Mouse (Mus musculus) forebrain, embryonic 14.5 days (tissue): ENCODE measurements at regions not wholly inside any gene's neighbourhood (a gene's known extent, or its start where the extent isn't known, plus 50 kb on each side); places are given as distances from the start of the nearest gene placed in this dataset.
A peak's percentile ranks its signal among the peaks of the same experiment; 100 is the strongest.

Source experiments
- ATAC-seq: fragments of 200-750 bp; cut with Nextera tagmentation; 2 replicates; pipeline ENCODE4 v1.8.0; 2017; ENCODE audit warnings: mild to moderate bottlenecking, moderate library complexity
- DNase-seq: peaks from one replicate; pipeline ENCODE4 v3.0.0-alpha.2; 2015; ENCODE audit warnings: low spot score
- H3K27ac ChIP-seq: fragments of 300-500 bp; sonication (generic); 2 replicates; pipeline ENCODE4 v1.5.1; 2014; ENCODE audit warnings: low read depth, mild to moderate bottlenecking, control low read depth, low read length, moderate library complexity
- H3K27me3 ChIP-seq: fragments of 300-500 bp; sonication (generic); replicated peaks from 2 replicates; pipeline ENCODE4 v1.6.1; 2014; ENCODE audit warnings: low read length, control low read depth, mixed read lengths; ENCODE audit not compliant: control insufficient read depth, insufficient read depth
- H3K36me3 ChIP-seq: fragments of 300-500 bp; sonication (generic); 2 replicates; pipeline ENCODE4 v1.6.1; 2014; ENCODE audit warnings: low read length, control low read depth; ENCODE audit not compliant: control insufficient read depth, insufficient read depth
- H3K4me1 ChIP-seq: fragments of 300-500 bp; sonication (generic); 2 replicates; pipeline ENCODE4 v1.6.1; 2014; ENCODE audit warnings: antibody characterized with exemption, low read length, control low read depth; ENCODE audit not compliant: control insufficient read depth, insufficient read depth
- H3K4me2 ChIP-seq: fragments of 300-500 bp; sonication (generic); 2 replicates; pipeline ENCODE4 v1.6.1; 2014; ENCODE audit warnings: mild to moderate bottlenecking, control low read depth, low read length
- H3K4me3 ChIP-seq: fragments of 300-500 bp; sonication (generic); 2 replicates; pipeline ENCODE4 v1.5.1; 2014; ENCODE audit warnings: low read depth, low read length, control low read depth
- H3K9ac ChIP-seq: fragments of 300-500 bp; sonication (generic); 2 replicates; pipeline ENCODE4 v1.6.1; 2014; ENCODE audit warnings: mild to moderate bottlenecking, low read length, control low read depth, moderate library complexity
- H3K9me3 ChIP-seq: fragments of 300-500 bp; sonication (generic); replicated peaks from 2 replicates; pipeline ENCODE4 v1.6.1; 2016; ENCODE audit warnings: low read length, control low read depth, mixed read lengths; ENCODE audit not compliant: control insufficient read depth
- WGBS: fragments of 180-500 bp; shearing (Covaris S2); extraction: QIAGEN DNeasy Blood & Tissue Kit; methylation state at CpG from one replicate; pipeline ENCODE4 v1.1.7; 2014; 5-methylcytosine and 5-hydroxymethylcytosine counted together

DNA sequence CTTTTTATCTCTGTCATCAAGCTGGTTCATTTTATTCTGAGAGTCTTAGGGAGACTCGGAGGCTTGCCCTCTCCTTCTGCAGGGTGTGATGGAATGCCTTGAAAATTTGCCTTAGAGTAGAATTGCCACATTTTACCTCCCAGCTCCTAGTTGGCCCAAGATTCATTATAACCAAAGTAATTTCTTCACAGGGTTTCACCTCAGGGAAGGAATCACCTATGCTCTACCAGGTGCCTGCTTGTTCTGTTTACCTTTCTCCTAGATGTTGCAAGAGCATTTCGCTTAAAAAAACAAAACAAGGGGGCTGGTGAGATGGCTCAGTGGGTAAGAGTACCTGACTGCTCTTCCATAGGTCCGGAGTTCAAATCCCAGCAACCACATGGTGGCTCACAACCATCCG, 134.8 kb downstream of the Plk2 start:
- no peaks in the 10 kb centered on the region for H3K27me3 ChIP-seq
- no peaks in the 10 kb centered on the region for H3K4me1 ChIP-seq
- no peak overlapping the region for H3K4me3 ChIP-seq
- H3K27ac ChIP-seq, result no peak overlapping the region
- WGBS, result 90% methylated on average over 4 of the region's 4 CpGs
- H3K9ac ChIP-seq, result no peak overlapping the region
- ATAC-seq (no peak), DNase-seq (no peak)
- no peaks in the 10 kb centered on the region for H3K9me3 ChIP-seq
- no peak overlapping the region for H3K4me2 ChIP-seq
- no peaks in the 10 kb centered on the region for H3K36me3 ChIP-seq

- no peaks in the 10 kb centered on the region for H3K9me3 ChIP-seq
- H3K4me2 ChIP-seq, result no peak overlapping the region
- H3K4me3 ChIP-seq, result no peak overlapping the region
- ATAC-seq (no peak), DNase-seq (no peak)
- no peaks in the 10 kb centered on the region for H3K4me1 ChIP-seq
- H3K36me3 ChIP-seq, result no peaks in the 10 kb centered on the region
- no peak overlapping the region for H3K27ac ChIP-seq
- H3K27me3 ChIP-seq, result no peaks in the 10 kb centered on the region
- no peak overlapping the region for H3K9ac ChIP-seq
- WGBS, result 36% methylated on average over 7 of the region's 7 CpGs
Observed at GRCm38 (mm10) chr13:110534320-110534764, 139.5 kb downstream of the Plk2 start.

GRCm38 (mm10) chr13:110535785-110536184, 140.9 kb downstream of the Plk2 start:
- Histone ChIP-seq H3K27ac (no peak overlapping the region), H3K9ac (no peak overlapping the region), H3K27me3 (no peaks in the 10 kb centered on the region), H3K4me3 (no peak overlapping the region), H3K36me3 (no peaks in the 10 kb centered on the region), H3K4me1 (no peaks in the 10 kb centered on the region), H3K4me2 (no peak overlapping the region), H3K9me3 (no peaks in the 10 kb centered on the region)
- ATAC-seq (no peak), DNase-seq (no peak)
- WGBS, result 83% methylated on average over 2 of the region's 2 CpGs

DNA sequence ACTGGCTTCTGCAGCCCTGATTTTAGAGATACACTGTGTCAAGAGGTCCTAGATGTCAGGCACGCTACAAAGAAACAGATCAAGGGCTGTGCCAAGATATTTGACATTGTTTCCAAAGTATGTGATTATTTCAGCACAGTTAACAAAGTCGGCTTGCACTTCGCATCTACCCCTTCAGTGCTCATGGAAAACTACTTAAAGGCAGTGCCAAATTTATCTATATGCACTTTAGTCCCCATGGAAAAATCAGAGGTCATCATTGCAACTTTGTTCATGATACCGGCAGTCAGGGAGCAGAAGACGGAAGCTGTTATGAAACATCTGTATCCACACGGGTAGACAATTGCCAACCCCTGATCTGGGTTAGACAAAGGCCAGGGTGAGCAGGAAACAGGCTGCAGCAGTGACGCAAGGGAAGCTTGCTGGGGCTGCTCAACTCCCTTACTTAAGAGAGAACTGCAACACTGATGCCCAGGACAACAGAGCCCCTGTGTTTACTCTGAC, 143.2 kb downstream of the Plk2 start:
- no peak overlapping the region for H3K9ac ChIP-seq
- no peaks in the 10 kb centered on the region for H3K36me3 ChIP-seq
- no peaks in the 10 kb centered on the region for H3K27me3 ChIP-seq
- DNase-seq (no peak), ATAC-seq (no peak)
- no peaks in the 10 kb centered on the region for H3K4me1 ChIP-seq
- no peaks in the 10 kb centered on the region for H3K9me3 ChIP-seq
- no peak overlapping the region for H3K4me2 ChIP-seq
- H3K27ac ChIP-seq, result no peak overlapping the region
- 66% methylated on average over 7 of the region's 7 CpGs for WGBS
- no peak overlapping the region for H3K4me3 ChIP-seq

DNA sequence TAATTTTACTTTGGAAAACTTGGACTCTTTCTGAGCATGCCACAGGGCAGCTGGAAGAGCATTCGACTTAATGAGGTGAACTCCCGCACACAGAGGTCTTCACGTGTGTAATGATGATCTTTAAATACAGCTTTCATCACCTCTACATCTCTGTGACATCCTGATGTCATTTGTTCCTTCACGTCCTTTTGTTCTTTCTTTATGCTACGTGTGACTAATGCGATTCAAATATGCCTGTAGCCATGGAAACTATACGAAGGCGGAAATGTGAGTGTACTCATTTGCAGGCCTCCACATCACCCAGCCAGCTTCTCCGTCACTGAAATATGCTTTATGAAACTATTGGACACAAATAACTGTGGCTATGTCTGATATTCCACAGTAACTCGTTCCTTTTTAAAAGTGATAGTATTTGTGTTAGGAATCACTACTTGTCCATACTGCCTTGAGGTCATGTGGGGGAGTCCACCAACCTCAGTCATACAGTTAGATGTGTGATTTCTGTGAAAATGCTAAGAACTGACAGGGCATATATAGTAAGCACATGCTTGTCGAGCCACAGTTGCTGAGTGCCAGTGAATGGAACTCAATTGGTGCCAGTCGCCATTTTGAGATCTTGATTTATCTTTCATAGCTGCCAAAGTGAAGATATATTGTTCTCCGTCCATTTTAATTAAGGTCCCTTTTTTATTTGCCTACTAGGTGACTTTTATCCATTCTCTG, 145.9 kb downstream of the Plk2 start:
- DNase-seq (peak; percentile 68), ATAC-seq (peak; percentile 65)
- H3K4me2 ChIP-seq, result no peak overlapping the region
- H3K9ac ChIP-seq, result no peak overlapping the region
- no peak overlapping the region for H3K27ac ChIP-seq
- H3K27me3 ChIP-seq, result no peaks in the 10 kb centered on the region
- H3K4me1 ChIP-seq, result no peaks in the 10 kb centered on the region
- 59% methylated on average over 13 of the region's 13 CpGs for WGBS
- no peaks in the 10 kb centered on the region for H3K36me3 ChIP-seq
- H3K9me3 ChIP-seq, result no peaks in the 10 kb centered on the region
- H3K4me3 ChIP-seq, result no peak overlapping the region

DNA sequence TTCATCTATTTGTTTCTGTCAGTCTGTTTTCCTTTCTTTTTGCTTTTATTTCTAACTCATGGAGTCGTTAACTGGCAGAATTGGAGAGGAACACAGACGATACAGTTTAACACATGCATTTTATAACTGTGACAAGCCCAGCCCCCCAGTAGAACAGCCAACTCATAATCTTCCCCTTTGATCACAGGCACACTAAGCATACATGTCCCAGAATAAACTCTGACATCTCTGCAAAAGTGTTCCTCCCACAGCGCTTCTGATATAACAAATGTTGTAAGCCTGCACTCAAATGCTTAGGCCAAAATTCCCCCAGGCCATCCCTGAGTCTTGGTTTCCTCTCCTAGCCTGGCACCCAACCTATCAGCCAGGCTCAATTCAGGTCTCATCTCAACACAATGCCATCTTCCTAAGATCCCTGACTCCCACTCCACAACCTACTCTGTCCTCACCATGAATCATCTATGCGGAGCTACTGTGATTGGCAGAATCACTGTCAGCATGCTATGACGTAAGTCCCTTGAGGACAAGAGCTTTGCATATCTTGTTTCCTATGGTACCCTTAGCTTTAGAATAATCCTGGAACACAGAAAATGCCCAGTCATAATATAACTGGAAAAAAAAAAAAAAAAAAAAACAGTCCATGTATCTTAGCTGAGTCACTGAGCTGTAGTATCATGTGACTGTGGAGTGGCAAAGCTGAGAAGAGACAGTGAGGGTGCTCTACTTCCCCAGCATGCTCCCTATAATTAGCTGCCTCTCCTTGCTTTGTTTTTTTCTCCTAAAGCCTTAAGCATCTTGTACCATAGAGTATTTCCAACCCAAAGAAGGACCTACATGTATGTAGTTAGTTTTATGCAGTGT, 146.7 kb downstream of the Plk2 start:
- Histone ChIP-seq H3K9me3 (no peaks in the 10 kb centered on the region), H3K4me3 (no peak overlapping the region), H3K36me3 (no peaks in the 10 kb centered on the region), H3K27me3 (no peaks in the 10 kb centered on the region), H3K9ac (no peak overlapping the region), H3K4me1 (no peaks in the 10 kb centered on the region), H3K27ac (no peak overlapping the region), H3K4me2 (no peak overlapping the region)
- 82% methylated on average over 5 of the region's 5 CpGs for WGBS
- DNase-seq (no peak), ATAC-seq (no peak)

DNA sequence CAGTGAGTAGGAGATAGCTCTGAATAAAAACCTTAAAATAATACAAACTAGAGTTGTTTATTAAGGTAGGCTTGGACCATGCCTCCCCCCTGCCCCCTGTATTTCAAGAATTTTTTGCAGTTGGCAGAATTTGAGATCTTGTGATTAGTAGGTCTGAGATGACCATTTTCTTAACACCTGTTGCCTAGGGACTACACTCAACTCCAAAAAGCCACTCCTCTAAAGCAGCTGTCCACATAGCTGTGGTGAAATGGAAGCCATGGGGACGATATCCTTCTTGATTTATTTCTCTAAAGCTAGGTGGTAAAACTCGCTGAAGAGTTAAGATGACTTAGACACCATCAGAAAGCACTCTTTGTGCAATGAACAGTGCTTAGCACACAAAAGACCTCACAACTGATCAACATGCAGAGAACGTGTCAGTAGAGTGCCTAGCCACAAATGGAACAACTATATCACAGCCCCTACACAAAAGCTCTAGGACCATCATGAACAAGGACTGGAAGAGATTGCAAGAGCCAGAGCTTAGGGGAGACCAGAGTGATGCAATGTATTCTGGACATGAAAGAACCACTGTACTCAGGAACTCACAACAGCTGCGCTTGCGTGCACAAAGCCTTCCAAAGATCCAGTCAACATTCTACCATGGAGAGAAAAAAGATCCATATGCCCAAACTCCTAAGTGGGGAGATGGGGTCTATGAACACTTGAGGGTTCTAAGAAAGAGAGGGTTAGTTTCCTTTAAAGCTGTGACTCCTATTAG, 147.6 kb downstream of the Plk2 start:
- Histone ChIP-seq H3K9ac (no peak overlapping the region), H3K36me3 (no peaks in the 10 kb centered on the region), H3K4me1 (no peaks in the 10 kb centered on the region), H3K4me3 (no peak overlapping the region), H3K27me3 (no peaks in the 10 kb centered on the region), H3K27ac (no peak overlapping the region), H3K4me2 (no peak overlapping the region), H3K9me3 (no peaks in the 10 kb centered on the region)
- ATAC-seq, result no peak
- WGBS, result 84% methylated on average over 5 of the region's 5 CpGs
- DNase-seq, result no peak

DNA sequence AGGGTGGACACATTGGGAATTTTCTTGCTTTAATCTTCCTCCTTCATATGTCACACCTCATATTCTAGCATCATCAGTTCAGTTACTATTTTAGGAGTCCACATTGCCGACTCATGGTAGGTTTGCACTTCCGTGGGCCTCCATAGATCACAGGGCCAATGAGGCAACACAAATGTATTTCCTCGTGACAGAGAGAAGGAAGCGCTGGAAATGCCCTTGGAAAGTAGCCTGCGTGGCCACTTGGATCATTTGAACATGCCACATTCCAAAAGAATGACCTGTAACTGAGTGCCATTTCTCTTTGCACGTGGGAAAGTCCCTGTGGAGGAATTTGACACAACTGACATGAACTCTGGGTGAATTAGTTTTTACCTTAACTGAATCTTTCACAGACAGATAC, 150.6 kb downstream of the Plk2 start:
- Histone ChIP-seq H3K27ac (no peak overlapping the region), H3K36me3 (no peaks in the 10 kb centered on the region), H3K9ac (no peak overlapping the region), H3K27me3 (no peaks in the 10 kb centered on the region), H3K4me1 (no peaks in the 10 kb centered on the region), H3K9me3 (no peaks in the 10 kb centered on the region), H3K4me2 (no peak overlapping the region), H3K4me3 (no peak overlapping the region)
- 85% methylated on average over 6 of the region's 6 CpGs for WGBS
- no peak for ATAC-seq
- no peak for DNase-seq
